Mouse (Mus musculus) intestine, embryonic 15.5 days (tissue): ENCODE results near the gene Spi1. TPM values are rescaled to one million over a fixed set of nuclear protein-coding genes. Genes with fewer than 3 reads are reported as not detected.

Source experiments
- ATAC-seq: fragments of 200-750 bp; cut with Nextera tagmentation; 2 replicates; pipeline ENCODE4 v1.8.0; 2017; ENCODE audit warnings: moderate TSS enrichment, moderate library complexity
- H3K27ac ChIP-seq: fragments of 300-500 bp; sonication (generic); 2 replicates; pipeline ENCODE4 v1.5.1; 2015; ENCODE audit warnings: mild to moderate bottlenecking, inconsistent platforms
- H3K27me3 ChIP-seq: fragments of 300-500 bp; sonication (generic); replicated peaks from 2 replicates; pipeline ENCODE4 v1.6.1; 2015; ENCODE audit warnings: inconsistent platforms
- H3K36me3 ChIP-seq: fragments of 300-500 bp; sonication (generic); 2 replicates; pipeline ENCODE4 v1.6.1; 2015; ENCODE audit warnings: inconsistent platforms
- H3K4me1 ChIP-seq: fragments of 300-500 bp; sonication (generic); replicated peaks from 2 replicates; pipeline ENCODE4 v1.6.1; 2015; ENCODE audit warnings: inconsistent platforms
- H3K4me2 ChIP-seq: fragments of 300-500 bp; sonication (generic); replicated peaks from 2 replicates; pipeline ENCODE4 v1.6.1; 2015; ENCODE audit warnings: mild to moderate bottlenecking, inconsistent platforms
- H3K4me3 ChIP-seq: fragments of 300-500 bp; sonication (generic); replicated peaks from 2 replicates; pipeline ENCODE4 v1.5.1; 2015; ENCODE audit warnings: inconsistent platforms
- H3K9ac ChIP-seq: fragments of 300-500 bp; sonication (generic); 2 replicates; pipeline ENCODE4 v1.6.1; 2015; ENCODE audit warnings: inconsistent platforms
- H3K9me3 ChIP-seq: fragments of 300-500 bp; sonication (generic); 2 replicates; pipeline ENCODE4 v1.6.1; 2016; ENCODE audit warnings: inconsistent platforms
- whole genome bisulfite sequencing: fragments of 180-500 bp; shearing (Covaris S2); methylation state at CpG from one replicate; pipeline ENCODE4 v1.1.7; 2015; 5-methylcytosine and 5-hydroxymethylcytosine counted together
- polyA plus RNA-seq: library from polyadenylated mRNA; unstranded; fragments of >200 nt; fragmentation: Nextera tagmentation; extraction: Ambion mirVana; gene quantifications from 2 replicates; pipeline ENCODE4 v1.2.1, GENCODE M21; 2015

Gene Spi1
- polyA plus RNA-seq, 1 experiment from 2014 or later: 7.9 TPM

DNA sequence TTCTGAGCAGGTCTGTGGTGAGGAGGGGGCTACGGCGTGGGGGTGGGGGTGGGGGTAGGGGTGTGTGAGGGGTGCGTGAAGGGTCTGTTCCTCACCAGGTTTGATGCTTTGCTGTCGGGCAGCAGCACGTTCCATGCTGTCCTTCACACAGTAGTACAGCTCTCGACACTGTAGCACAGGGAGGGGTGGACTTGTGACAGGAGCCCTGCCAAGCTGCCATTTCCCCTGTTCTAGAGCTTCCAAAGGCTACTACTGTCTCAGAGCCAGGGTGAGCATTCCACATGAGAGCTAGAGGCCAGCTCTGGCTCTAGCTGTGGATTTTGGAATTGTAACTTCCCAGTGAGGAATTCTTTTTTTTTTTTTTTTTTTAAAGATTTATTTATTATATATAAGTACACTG lies 60.7 kb downstream of the Spi1 start:
- 78% methylated on average over 6 of the region's 6 CpGs for WGBS
- ATAC-seq: no peak
- H3K4me3 ChIP-seq: no peak overlapping the region
- peaks cover 10% of the 10 kb centered on the region for H3K36me3 ChIP-seq
- H3K9ac ChIP-seq: no peak overlapping the region
- H3K4me1 ChIP-seq: no peaks in the 10 kb centered on the region
- no peaks in the 10 kb centered on the region for H3K27me3 ChIP-seq
- H3K4me2 ChIP-seq: no peak overlapping the region
- H3K9me3 ChIP-seq: no peaks in the 10 kb centered on the region
- no peak overlapping the region for H3K27ac ChIP-seq

DNA sequence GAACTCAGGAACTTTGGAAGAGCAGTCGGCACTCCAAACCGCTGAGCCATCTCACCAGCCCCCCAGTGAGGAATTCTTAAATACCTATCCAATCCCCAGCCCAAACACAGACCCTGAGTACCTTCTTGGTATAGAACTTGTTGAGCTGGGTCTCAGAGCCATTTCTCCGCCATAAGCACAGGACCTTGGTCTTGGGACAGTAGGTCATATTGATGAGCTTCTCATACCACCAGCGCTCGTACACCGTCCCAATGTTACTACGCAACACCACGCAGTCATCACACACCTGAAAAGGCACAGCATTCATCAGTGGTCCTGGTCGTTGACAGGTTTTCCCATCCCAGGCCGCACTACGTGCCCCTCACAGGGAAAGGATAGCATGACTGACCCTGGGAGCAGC lies 61.2 kb downstream of the Spi1 start:
- Histone ChIP-seq H3K36me3 (peaks cover 10% of the 10 kb centered on the region), H3K27ac (no peak overlapping the region), H3K4me1 (no peaks in the 10 kb centered on the region), H3K27me3 (no peaks in the 10 kb centered on the region), H3K4me2 (no peak overlapping the region), H3K4me3 (no peak overlapping the region), H3K9ac (no peak overlapping the region), H3K9me3 (no peaks in the 10 kb centered on the region)
- ATAC-seq: no peak
- WGBS: 95% methylated on average over 11 of the region's 11 CpGs

DNA sequence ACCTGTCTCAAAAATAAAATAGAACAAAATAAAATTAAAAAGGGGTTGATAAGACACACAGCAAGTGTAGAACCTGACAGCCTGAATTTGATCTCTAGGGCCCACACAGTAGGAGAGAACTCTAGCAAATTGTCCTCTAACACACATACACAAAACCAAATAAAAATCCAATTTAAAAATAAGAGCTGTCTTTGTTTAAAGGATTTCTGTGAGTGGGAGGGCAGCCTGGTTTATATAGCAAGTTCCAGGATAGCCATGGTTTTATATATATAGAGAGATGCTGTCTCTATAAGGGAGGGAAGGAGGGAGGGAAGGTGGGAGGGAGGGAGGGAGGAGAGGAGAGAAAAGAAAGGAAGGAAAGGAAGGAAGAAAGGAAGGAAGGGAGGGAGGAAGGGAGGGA lies 65.9 kb downstream of the Spi1 start:
- Histone ChIP-seq H3K27me3 (no peaks in the 10 kb centered on the region), H3K4me3 (no peak overlapping the region), H3K9me3 (no peaks in the 10 kb centered on the region), H3K4me1 (no peaks in the 10 kb centered on the region), H3K36me3 (peaks cover 8% of the 10 kb centered on the region), H3K27ac (no peak overlapping the region), H3K9ac (no peak overlapping the region), H3K4me2 (no peak overlapping the region)
- ATAC-seq: no peak

DNA sequence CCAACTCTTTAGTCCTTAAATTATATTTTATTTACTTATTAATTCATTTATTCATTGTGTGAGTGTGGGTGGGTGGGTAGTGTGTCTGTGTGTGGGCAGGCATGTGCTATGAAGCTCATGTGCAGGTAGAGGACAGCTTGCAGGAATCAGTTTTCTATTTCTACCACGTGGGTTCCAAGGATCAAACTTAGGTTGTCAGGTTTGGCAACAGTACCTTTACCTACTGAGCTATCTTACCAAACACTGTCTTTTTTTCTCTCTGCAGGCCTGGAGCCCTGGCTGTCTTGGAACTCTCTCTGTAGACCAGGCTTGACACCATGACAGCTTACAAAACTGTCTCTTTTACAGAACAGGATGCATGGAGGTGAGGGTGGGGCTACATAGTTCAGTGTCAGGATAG lies 69.1 kb downstream of the Spi1 start:
- ATAC-seq: no peak
- Histone ChIP-seq H3K9me3 (no peaks in the 10 kb centered on the region), H3K36me3 (peaks cover 4% of the 10 kb centered on the region; the same call in 1 of the 2 replicates), H3K4me2 (no peak overlapping the region), H3K4me3 (no peak overlapping the region), H3K27me3 (no peaks in the 10 kb centered on the region), H3K27ac (no peak overlapping the region), H3K4me1 (no peaks in the 10 kb centered on the region), H3K9ac (no peak overlapping the region)
- 63% methylated on average over 1 of the region's 1 CpGs for WGBS

DNA sequence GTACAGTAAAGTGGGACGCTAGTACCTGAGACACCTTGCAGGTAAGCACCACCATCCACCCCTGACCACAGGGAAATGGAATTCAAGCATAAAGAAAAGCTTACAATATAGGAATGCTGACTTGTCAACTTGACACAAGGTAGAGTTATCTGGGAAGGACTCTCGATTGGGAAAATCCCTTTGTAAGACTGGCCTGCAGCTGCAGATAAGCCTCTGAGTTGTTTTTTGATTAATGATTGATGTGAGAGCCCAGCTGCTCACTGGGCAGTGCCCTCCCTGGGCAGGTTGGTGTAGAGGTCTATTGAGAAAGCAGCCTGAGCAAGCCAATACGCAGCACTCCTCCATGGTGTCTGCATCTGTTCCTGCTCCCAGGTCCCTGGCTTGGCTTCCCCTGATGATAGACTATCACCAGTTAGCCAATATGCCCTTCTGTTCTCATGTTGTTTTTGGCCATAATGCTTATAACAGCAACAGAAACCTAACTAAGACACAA lies 70.7 kb downstream of the Spi1 start:
- Histone ChIP-seq H3K4me3 (no peak overlapping the region), H3K9me3 (no peaks in the 10 kb centered on the region), H3K27ac (no peak overlapping the region), H3K9ac (no peak overlapping the region), H3K4me1 (no peaks in the 10 kb centered on the region), H3K4me2 (no peak overlapping the region), H3K27me3 (no peaks in the 10 kb centered on the region), H3K36me3 (peaks cover 4% of the 10 kb centered on the region; the same call in 1 of the 2 replicates)
- ATAC-seq: no peak
- WGBS: 76% methylated on average over 3 of the region's 3 CpGs

DNA sequence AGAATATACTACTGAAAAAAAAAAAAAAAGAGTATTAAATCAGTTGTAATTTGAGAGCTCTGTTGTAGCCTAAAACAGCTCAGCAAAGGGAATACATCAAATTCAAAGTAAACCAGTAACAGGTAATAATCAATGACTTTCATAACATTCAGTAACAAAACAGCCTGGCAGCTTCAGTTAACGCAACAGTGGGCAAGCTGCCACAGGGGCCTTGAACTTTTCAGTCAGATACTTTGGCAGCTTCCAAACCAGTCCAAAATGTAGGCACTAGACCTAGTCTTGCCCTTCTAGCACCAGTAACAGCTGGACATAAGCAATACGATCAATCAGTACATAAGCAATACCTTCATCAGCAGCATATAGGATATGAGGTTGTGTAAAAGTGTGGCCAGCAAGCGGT lies 71.9 kb downstream of the Spi1 start:
- Histone ChIP-seq H3K9me3 (no peaks in the 10 kb centered on the region), H3K9ac (no peak overlapping the region), H3K27me3 (no peaks in the 10 kb centered on the region), H3K4me2 (no peak overlapping the region), H3K4me3 (no peak overlapping the region), H3K36me3 (peaks cover 4% of the 10 kb centered on the region; the same call in 1 of the 2 replicates), H3K4me1 (no peaks in the 10 kb centered on the region), H3K27ac (no peak overlapping the region)
- WGBS: 94% methylated on average over 3 of the region's 3 CpGs
- ATAC-seq: no peak

DNA sequence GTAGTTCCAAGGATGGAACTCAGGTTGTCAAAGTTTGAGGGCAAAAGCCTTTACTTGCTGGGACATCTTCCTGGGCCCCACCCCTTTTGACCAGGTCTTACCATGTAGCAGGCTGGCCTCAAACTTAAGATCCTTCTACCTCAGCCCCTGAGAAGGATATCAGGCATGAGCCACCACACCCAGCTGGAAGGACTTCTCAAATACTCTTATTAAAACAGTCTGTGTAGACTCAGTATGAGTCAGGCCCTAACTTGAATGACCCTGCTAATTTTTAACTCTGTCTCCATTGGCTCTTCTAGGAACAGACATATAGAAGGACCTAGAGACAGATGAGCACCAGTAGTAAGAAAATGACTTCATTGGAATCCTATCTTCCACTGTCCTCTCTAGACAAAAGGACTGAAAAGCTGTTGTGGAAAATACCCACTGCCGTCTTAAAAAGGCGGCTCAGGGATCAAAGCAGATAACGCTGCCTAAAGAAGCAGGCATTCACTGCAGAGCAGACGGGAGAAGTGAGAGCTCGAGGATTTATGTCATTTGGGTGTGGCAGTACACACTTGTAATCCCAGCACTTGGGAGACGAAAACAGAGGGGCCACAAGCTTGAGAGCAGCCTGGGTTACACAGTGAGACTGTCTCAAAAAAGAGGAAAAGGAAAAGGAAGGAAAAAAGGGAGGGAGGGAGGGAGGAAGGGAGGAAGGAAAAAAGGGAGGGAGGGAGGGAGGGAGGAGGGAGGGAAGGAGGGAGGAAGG lies 75.0 kb downstream of the Spi1 start:
- no peaks in the 10 kb centered on the region for H3K4me1 ChIP-seq
- H3K4me2 ChIP-seq: no peak overlapping the region
- no peak overlapping the region for H3K9ac ChIP-seq
- H3K27me3 ChIP-seq: no peaks in the 10 kb centered on the region
- peak; percentile 70; the same call in 1 of the 2 replicates for ATAC-seq
- peaks cover 4% of the 10 kb centered on the region; the same call in 1 of the 2 replicates for H3K36me3 ChIP-seq
- no peaks in the 10 kb centered on the region for H3K9me3 ChIP-seq
- WGBS: 24% methylated on average over 6 of the region's 6 CpGs
- no peak overlapping the region for H3K4me3 ChIP-seq
- H3K27ac ChIP-seq: no peak overlapping the region

DNA sequence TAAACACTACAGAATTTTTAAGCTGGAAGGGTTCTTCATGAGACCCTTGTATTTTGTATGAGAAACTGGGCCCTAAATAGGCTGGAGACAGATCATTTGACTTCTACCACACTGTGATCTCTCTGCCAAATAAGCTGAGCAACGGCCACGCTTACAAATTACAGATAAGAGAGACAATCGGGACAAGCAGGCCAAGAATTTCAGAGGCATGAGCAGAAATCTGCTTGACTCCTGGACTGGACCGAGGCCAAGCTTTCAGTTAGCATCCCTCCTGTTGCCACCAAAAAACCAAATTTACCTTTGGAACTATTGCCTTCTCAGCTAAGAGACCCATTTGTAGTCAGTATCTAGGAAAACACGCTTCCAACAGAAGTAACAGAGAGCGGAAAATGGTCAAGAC lies 78.4 kb downstream of the Spi1 start:
- no peaks in the 10 kb centered on the region for H3K27me3 ChIP-seq
- H3K9ac ChIP-seq: no peak overlapping the region
- no peaks in the 10 kb centered on the region for H3K4me1 ChIP-seq
- peaks cover 3% of the 10 kb centered on the region; the same call in 1 of the 2 replicates for H3K36me3 ChIP-seq
- H3K4me3 ChIP-seq: no peak overlapping the region
- H3K9me3 ChIP-seq: no peaks in the 10 kb centered on the region
- H3K4me2 ChIP-seq: no peak overlapping the region
- ATAC-seq: no peak
- WGBS: 82% methylated on average over 6 of the region's 6 CpGs
- H3K27ac ChIP-seq: no peak overlapping the region

DNA sequence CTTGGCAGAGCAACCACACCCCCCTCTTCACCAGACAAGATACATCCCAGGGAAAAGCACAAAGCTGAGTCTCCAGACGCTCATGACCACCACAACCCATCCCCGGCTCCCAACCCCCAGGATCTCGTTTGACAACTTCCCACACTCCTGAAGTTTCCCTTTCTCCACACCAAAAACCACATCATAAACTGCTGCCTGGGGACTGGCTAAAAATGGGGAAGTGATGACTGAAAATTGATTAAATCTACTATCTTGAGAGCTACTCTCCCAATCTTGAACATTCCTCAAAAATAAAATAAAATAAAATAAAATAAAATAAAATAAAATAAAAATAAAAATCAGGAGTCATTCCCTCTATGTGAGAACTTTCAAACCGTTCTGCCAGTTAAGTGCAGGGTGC lies 80.8 kb downstream of the Spi1 start:
- H3K4me2 ChIP-seq: no peak overlapping the region
- H3K4me3 ChIP-seq: no peak overlapping the region
- no peak overlapping the region for H3K9ac ChIP-seq
- H3K27ac ChIP-seq: no peak overlapping the region
- H3K9me3 ChIP-seq: no peaks in the 10 kb centered on the region
- H3K4me1 ChIP-seq: no peaks in the 10 kb centered on the region
- H3K27me3 ChIP-seq: no peaks in the 10 kb centered on the region
- no peak for ATAC-seq
- peaks cover 8% of the 10 kb centered on the region; the same call in 1 of the 2 replicates for H3K36me3 ChIP-seq
- 86% methylated on average over 4 of the region's 4 CpGs for WGBS

DNA sequence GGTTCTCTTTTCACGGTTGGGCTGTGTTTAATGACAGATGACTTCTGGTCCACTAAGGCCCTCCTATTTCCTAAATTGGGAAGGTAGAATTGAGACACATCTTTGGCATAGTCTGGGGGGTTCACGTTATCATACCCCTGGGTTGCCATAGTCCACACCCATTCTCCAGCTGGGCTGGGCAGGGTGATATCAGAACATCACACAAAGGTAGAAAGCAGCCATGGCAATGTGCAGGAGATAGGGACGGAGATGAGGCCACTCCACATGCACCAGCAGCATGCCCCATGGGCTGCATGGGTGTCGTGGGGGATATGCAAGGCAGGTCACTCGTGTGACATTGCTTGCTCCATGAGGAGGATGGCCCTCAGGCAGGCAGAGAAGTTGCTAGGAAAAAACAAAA lies 81.3 kb downstream of the Spi1 start:
- Histone ChIP-seq H3K4me1 (no peaks in the 10 kb centered on the region), H3K36me3 (peaks cover 8% of the 10 kb centered on the region; the same call in 1 of the 2 replicates), H3K4me3 (no peak overlapping the region), H3K9me3 (no peaks in the 10 kb centered on the region), H3K9ac (no peak overlapping the region), H3K27me3 (no peaks in the 10 kb centered on the region), H3K4me2 (no peak overlapping the region), H3K27ac (no peak overlapping the region)
- 81% methylated on average over 5 of the region's 5 CpGs for WGBS
- no peak for ATAC-seq

DNA sequence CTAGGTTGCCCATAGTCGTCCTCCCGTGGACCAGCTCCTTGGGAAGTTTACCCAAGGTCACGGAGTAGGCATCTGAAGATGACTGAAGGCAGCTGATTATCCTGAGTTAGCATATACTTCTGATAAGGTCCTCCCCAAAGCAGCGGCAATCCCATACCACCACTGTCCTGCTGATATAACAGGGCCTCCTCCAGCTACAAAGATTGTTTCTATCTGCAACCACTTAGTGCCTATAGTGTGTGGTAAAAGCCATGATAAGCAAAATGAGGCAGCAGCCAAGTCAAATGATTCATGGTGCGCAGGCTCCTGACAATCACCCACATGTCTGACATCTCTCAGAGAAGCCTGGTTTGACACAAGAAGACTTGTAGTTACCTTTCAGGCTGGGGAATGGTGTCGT lies 82.8 kb downstream of the Spi1 start:
- H3K4me3 ChIP-seq: no peak overlapping the region
- 84% methylated on average over 6 of the region's 6 CpGs for WGBS
- H3K27me3 ChIP-seq: no peaks in the 10 kb centered on the region
- no peaks in the 10 kb centered on the region for H3K4me1 ChIP-seq
- H3K9ac ChIP-seq: no peak overlapping the region
- ATAC-seq: no peak
- H3K36me3 ChIP-seq: peaks cover 8% of the 10 kb centered on the region; the same call in 1 of the 2 replicates
- H3K9me3 ChIP-seq: no peaks in the 10 kb centered on the region
- H3K4me2 ChIP-seq: no peak overlapping the region
- H3K27ac ChIP-seq: no peak overlapping the region
